Mouse (Mus musculus): ENCODE data around the gene Xab2.

GRCm38 (mm10) chr8:3588258-3588633 is 32.9 kb downstream of the Xab2 start:
- TF ChIP-seq CTCF (IDR thresholded peaks at IDR 0.05; ENCODE audit: borderline replicate concordance, control insufficient read depth, extremely low read depth, insufficient read depth, low read length, poor library complexity) (no peak), POLR2A (IDR thresholded peaks at IDR 0.05; ENCODE audit: control insufficient read depth, extremely low read depth, insufficient read depth, low read length, poor library complexity) (no peak)

Data from thymus, adult 2 months (tissue).